ENCODE assay signal across 8 mouse cellular contexts in the genomic region with DNA sequence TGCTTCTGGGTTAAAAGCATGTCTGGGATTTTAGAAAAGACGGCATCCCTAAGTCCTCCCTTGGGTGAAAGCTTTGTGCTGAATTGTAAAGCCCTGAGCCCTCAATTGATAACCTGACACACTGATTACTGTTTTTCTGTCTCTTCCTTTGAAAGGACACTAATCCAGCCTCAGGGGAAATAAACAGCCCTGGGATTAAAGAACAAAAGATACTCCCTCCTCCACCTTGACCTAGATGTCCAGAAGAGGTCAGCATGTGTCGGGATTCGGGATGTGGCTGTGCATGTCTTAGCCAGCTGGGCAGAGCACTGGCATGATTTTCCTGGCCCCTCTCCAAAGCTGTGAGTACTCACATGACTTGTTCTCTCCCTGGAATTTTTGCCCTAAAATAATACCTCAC.
DNase-seq lines count a peak whose midpoint lies in the region; ATAC-seq and TF ChIP-seq lines count a peak whose summit lies in the region.

No protein-coding gene starts in this region.

- no peak for TF ChIP-seq CTCF in forebrain, postnatal 0 days (IDR thresholded peaks at IDR 0.05; ENCODE audit: low read depth)

- no peak overlapping the region for H3K4me3 ChIP-seq in neural tube, embryonic 11.5 days (ENCODE audit: low read depth, low read length)
- no peak overlapping the region for H3K4me3 ChIP-seq in forebrain, postnatal 0 days (ENCODE audit: low read depth, low read length)

- DNase-seq in cerebellum, adult 11 months: peak; percentile 4
- no peak for DNase-seq in neural tube, embryonic 11.5 days (ENCODE audit: low spot score)
- no peak for DNase-seq in neural tube, embryonic 10.5 days (ENCODE audit: extremely low spot score, low spot score)
- peak; percentile 35 for DNase-seq in forebrain, postnatal 0 days
- DNase-seq in retina, adult 2 months (ENCODE audit: low read depth, low spot score): peak; percentile 37
- no peak for DNase-seq in ovary, postnatal 10 days (ENCODE audit: low spot score)

- H3K9ac ChIP-seq in neural tube, embryonic 11.5 days (ENCODE audit: low read length): no peak overlapping the region
- H3K9ac ChIP-seq in forebrain, postnatal 0 days: no peak overlapping the region

- no peak for ATAC-seq in cerebellum, adult (ENCODE audit: insufficient number of reproducible peaks, low FRiP score, low TSS enrichment)
- ATAC-seq in neural tube, embryonic 11.5 days (ENCODE audit: insufficient read depth, low FRiP score, low TSS enrichment): peak; percentile 60; the same call in 1 of the 2 replicates
- peak; percentile 27; the same call in 1 of the 2 replicates for ATAC-seq in forebrain, postnatal 0 days
- no peak for ATAC-seq in megakaryocyte-erythroid progenitor cell, adult 5-6 weeks (replicated peaks; ENCODE audit: low FRiP score, low TSS enrichment, poor library complexity, severe bottlenecking)

- H3K27ac ChIP-seq in neural tube, embryonic 11.5 days (ENCODE audit: low read depth, low read length): no peak overlapping the region
- no peak overlapping the region for H3K27ac ChIP-seq in forebrain, postnatal 0 days (ENCODE audit: low read depth, low read length)

- H3K36me3 ChIP-seq in neural tube, embryonic 11.5 days (ENCODE audit: control insufficient read depth, insufficient read depth, low read length): no peaks in the 10 kb centered on the region
- no peaks in the 10 kb centered on the region for H3K36me3 ChIP-seq in forebrain, postnatal 0 days (ENCODE audit: insufficient read depth)

- WGBS in neural tube, embryonic 11.5 days: 23% methylated on average over 3 of the region's 3 CpGs
- 10% methylated on average over 3 of the region's 3 CpGs for WGBS in forebrain, postnatal 0 days

- no peaks in the 10 kb centered on the region for H3K27me3 ChIP-seq in neural tube, embryonic 11.5 days (ENCODE audit: control insufficient read depth, insufficient read depth, low read length)
- H3K27me3 ChIP-seq in forebrain, postnatal 0 days (ENCODE audit: insufficient read depth, low read length): no peaks in the 10 kb centered on the region

- H3K4me1 ChIP-seq in neural tube, embryonic 11.5 days (ENCODE audit: control insufficient read depth, insufficient read depth, low read length): no peaks in the 10 kb centered on the region
- H3K4me1 ChIP-seq in forebrain, postnatal 0 days (ENCODE audit: insufficient read depth): 0 out of 2 replicates have a peak, but pooled peaks cover 4% of the 10 kb centered on the region

- H3K4me2 ChIP-seq in neural tube, embryonic 11.5 days (ENCODE audit: low read depth): no peak overlapping the region
- H3K4me2 ChIP-seq in forebrain, postnatal 0 days (ENCODE audit: low read depth): no peak overlapping the region

- no peaks in the 10 kb centered on the region for H3K9me3 ChIP-seq in neural tube, embryonic 11.5 days (ENCODE audit: control insufficient read depth, low read length)
- H3K9me3 ChIP-seq in forebrain, postnatal 0 days (ENCODE audit: low read length): no peaks in the 10 kb centered on the region

Comparison
In these comparisons a context has a peak if more than half of its experiments do, and no peak if none do; other contexts are left out.
1. DNase-seq: peak in cerebellum, adult 11 months (single experiment), forebrain, postnatal 0 days (single experiment) and retina, adult 2 months (single experiment); none in neural tube, embryonic 11.5 days (single experiment), neural tube, embryonic 10.5 days (single experiment) and ovary, postnatal 10 days (single experiment).
2. ATAC-seq: peak in neural tube, embryonic 11.5 days (single experiment) and forebrain, postnatal 0 days (single experiment); none in cerebellum, adult (single experiment) and megakaryocyte-erythroid progenitor cell, adult 5-6 weeks (single experiment).